Mouse (Mus musculus) embryonic facial prominence, embryonic 12.5 days (tissue): ENCODE results near the gene Styx. TPM values are rescaled to one million over a fixed set of nuclear protein-coding genes. Genes with fewer than 3 reads are reported as not detected.

Experiments used
- ATAC-seq: fragments of 200-750 bp; cut with Nextera tagmentation; 2 replicates; pipeline ENCODE4 v1.8.0; 2017; ENCODE audit not compliant: insufficient number of reproducible peaks, insufficient read depth, low FRiP score, low TSS enrichment
- H3K27ac ChIP-seq: fragments of 300-500 bp; sonication (generic); 2 replicates; pipeline ENCODE4 v1.5.1; 2016; ENCODE audit warnings: mild to moderate bottlenecking
- H3K27me3 ChIP-seq: fragments of 300-500 bp; sonication (generic); 2 replicates; pipeline ENCODE4 v1.6.1; 2016; ENCODE audit warnings: mild to moderate bottlenecking, moderate library complexity
- H3K36me3 ChIP-seq: fragments of 300-500 bp; sonication (generic); 2 replicates; pipeline ENCODE4 v1.6.1; 2016; ENCODE audit warnings: mild to moderate bottlenecking
- H3K4me1 ChIP-seq: fragments of 300-500 bp; sonication (generic); 2 replicates; pipeline ENCODE4 v1.6.1; 2016
- H3K4me2 ChIP-seq: fragments of 300-500 bp; sonication (generic); replicated peaks from 2 replicates; pipeline ENCODE4 v1.6.1; 2016; ENCODE audit warnings: mild to moderate bottlenecking, moderate library complexity
- H3K4me3 ChIP-seq: fragments of 300-500 bp; sonication (generic); 2 replicates; pipeline ENCODE4 v1.5.1; 2016; ENCODE audit warnings: mild to moderate bottlenecking
- H3K9ac ChIP-seq: fragments of 300-500 bp; sonication (generic); 2 replicates; pipeline ENCODE4 v1.6.1; 2016; ENCODE audit warnings: mild to moderate bottlenecking, moderate library complexity
- H3K9me3 ChIP-seq: fragments of 300-500 bp; sonication (generic); 2 replicates; pipeline ENCODE4 v1.6.1; 2016; ENCODE audit warnings: mild to moderate bottlenecking, moderate library complexity
- whole genome bisulfite sequencing: fragments of 180-500 bp; shearing (Covaris S2); methylation state at CpG from one replicate; pipeline ENCODE4 v1.1.7; 2016; 5-methylcytosine and 5-hydroxymethylcytosine counted together
- polyA plus RNA-seq: library from polyadenylated mRNA; unstranded; fragments of >200 nt; fragmentation: Nextera tagmentation; extraction: Ambion mirVana; gene quantifications from 2 replicates; pipeline ENCODE4 v1.2.1, GENCODE M21; 2016

The Styx gene
- 65.7 and 70.0 TPM in 2 replicates for polyA plus RNA-seq

DNA sequence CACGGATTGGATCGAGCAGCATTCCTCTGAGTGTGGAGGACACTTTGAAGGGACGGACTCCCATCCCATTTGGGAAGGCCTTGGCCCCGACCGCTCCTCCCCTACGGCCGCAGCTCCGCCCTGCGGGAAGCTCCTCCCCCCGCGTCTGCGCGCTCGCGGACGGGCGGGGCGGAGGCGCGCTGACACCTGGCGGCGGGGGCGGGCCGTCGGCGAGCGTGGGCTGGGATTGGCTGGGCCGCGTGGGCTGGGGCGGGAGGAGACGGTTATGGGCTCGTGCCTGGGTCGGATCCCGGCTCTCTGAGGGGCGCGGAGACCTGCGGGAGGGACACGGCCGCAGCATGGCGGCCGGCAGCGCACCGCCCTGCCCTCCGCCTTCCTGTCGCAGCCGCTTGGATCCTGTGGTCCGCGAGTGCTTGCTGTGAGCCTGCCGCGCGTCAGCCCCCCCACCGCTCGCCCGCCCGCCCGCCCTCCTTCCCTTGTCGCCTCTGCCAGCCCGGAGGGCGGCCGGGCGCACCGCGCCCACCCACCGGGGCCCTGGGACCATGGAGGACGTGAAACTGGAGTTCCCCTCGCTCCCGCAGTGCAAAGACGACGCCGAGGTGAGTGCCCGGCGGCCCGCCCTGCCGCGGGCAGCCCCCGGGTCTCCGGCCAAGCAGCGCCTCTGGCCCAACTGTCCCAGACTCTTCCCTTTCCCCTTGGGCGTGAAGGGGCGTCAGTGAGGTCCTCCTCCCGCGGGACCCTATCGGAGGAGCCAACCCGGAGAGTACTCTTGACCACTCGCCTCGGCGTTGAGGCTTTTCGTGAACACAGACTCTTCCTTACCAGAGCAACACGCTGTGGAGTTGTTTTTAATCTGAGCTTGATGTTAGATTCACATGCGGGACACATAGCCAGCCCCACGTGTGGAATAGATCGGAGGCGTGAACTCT lies at the start of gene Styx:
Gene Styx, plus strand, starts transcription at position 163 of the 929 bp plus-strand sequence.
- Histone ChIP-seq H3K9me3 (no peaks in the 10 kb centered on the region), H3K4me3 (peak within 1 kb of the TSS; percentile 61), H3K4me2 (peak within 1 kb of the TSS; percentile 63), H3K27me3 (no peaks in the 10 kb centered on the region), H3K9ac (peak within 1 kb of the TSS; percentile 63), H3K4me1 (peaks cover 11% of the 10 kb centered on the region; the same call in 1 of the 2 replicates), H3K27ac (peak within 1 kb of the TSS; percentile 81), H3K36me3 (peaks cover 24% of the 10 kb centered on the region)
- ATAC-seq = peak; percentile 99
- under 1% methylated on average over 68 of the region's 93 CpGs for WGBS

DNA sequence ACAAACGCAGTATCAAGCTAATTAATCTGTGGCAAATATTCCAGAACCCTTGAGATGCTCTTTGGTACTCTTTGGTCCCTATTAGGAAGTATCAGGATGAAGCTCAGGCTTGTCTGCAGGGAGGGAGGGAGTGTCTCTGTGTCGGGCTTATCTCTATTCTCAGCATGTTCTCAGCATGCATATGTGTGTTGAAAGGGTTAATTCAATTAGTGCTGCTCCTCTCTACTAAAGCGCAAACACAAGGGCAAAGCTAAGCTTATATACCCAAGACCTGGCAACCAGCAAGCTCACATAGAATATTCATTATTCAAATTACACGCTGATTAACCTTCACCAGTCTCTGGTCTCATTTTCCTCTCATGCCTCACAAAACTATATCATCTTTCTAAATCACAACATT lies 47.0 kb upstream of the Styx start:
- Histone ChIP-seq H3K36me3 (peaks cover 13% of the 10 kb centered on the region; the same call in 1 of the 2 replicates), H3K9ac (no peak overlapping the region), H3K4me1 (no peaks in the 10 kb centered on the region), H3K27ac (no peak overlapping the region), H3K27me3 (no peaks in the 10 kb centered on the region), H3K4me3 (no peak overlapping the region), H3K9me3 (no peaks in the 10 kb centered on the region), H3K4me2 (no peak overlapping the region)
- 64% methylated on average over 4 of the region's 4 CpGs for WGBS
- no peak for ATAC-seq

DNA sequence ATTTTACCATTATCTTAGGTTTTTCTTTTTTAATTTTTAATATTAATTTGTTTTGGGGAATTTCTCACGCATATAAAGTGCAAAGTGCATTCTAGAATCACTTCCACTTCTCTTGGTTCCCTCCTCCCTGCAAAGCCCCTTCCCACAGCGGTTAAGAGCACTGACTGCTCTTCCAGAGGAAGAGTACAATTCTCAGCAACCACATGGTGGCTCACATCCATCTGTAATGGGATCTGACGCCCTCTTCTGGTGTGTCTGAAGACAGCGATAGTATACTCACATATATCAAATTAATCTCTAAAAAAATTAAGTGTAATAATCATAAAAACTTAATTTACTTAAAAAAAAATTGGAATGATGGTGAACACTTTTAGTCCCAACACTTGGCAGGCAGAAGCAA lies 46.5 kb upstream of the Styx start:
- H3K4me3 ChIP-seq = no peak overlapping the region
- H3K27ac ChIP-seq = no peak overlapping the region
- H3K36me3 ChIP-seq = peaks cover 8% of the 10 kb centered on the region; the same call in 1 of the 2 replicates
- no peaks in the 10 kb centered on the region for H3K9me3 ChIP-seq
- no peaks in the 10 kb centered on the region for H3K27me3 ChIP-seq
- ATAC-seq = no peak
- 72% methylated on average over 4 of the region's 4 CpGs for WGBS
- H3K4me2 ChIP-seq = no peak overlapping the region
- no peaks in the 10 kb centered on the region for H3K4me1 ChIP-seq
- H3K9ac ChIP-seq = no peak overlapping the region

DNA sequence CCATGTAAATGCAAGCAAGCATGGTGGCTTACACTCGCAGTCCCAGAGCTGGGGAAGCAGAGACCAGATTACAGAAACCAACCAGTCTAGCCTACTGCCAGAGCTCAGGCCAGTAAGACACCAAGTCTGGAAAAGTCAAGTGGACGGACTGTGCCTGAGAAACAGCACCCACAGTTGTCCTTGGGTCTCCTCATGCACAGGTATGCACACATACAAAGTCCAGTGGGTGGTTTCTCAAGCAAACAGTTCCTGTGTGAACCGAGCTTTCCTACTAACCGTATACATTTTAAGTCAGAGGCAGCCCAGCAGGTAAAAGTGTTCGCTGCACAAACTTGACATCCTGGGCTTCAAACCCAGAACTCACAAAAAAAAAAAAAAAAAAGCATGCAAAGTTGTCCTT lies 45.0 kb upstream of the Styx start:
- Histone ChIP-seq H3K27ac (no peak overlapping the region), H3K9ac (no peak overlapping the region), H3K4me3 (no peak overlapping the region), H3K4me1 (no peaks in the 10 kb centered on the region), H3K36me3 (0 out of 2 replicates have a peak, but pooled peaks cover 3% of the 10 kb centered on the region), H3K4me2 (no peak overlapping the region), H3K9me3 (no peaks in the 10 kb centered on the region), H3K27me3 (no peaks in the 10 kb centered on the region)
- no peak for ATAC-seq
- 88% methylated on average over 5 of the region's 5 CpGs for WGBS

DNA sequence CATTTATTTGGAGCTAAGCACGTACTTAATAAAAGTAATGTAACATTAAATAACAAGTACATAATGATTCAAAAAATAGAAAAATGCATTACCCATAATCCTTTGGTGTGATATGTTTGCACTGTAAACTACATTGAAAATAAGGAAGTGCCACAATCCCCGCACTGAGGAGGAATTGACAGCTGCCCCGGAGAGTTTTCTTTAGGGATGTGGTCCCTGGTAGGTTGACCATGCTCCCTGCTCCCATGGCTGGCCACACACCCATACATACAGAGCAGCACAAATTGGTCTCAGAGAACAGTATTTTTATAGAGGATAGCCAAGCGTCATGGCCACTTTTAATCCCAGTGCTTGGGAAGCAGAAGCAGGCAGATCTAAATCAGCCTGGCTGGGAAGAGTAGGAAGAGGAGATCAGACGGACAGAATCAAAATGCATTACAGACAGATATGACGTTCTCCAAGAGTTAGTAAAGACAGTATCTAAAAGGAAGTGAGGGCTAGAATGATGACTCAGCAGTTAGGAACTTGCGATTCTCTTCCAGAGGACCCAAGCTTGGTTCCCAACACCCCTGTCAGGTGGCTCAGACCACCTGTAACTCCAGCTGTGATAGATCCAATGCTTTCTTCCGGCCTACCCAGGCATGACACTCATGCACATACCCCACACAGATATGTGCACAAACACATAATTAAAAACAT lies 43.1 kb upstream of the Styx start:
- no peak overlapping the region for H3K4me3 ChIP-seq
- no peaks in the 10 kb centered on the region for H3K9me3 ChIP-seq
- no peak for ATAC-seq
- H3K27ac ChIP-seq = no peak overlapping the region
- H3K9ac ChIP-seq = no peak overlapping the region
- no peak overlapping the region for H3K4me2 ChIP-seq
- no peaks in the 10 kb centered on the region for H3K27me3 ChIP-seq
- whole genome bisulfite sequencing = 84% methylated on average over 8 of the region's 8 CpGs
- H3K4me1 ChIP-seq = no peaks in the 10 kb centered on the region
- H3K36me3 ChIP-seq = 0 out of 2 replicates have a peak, but pooled peaks cover 3% of the 10 kb centered on the region

DNA sequence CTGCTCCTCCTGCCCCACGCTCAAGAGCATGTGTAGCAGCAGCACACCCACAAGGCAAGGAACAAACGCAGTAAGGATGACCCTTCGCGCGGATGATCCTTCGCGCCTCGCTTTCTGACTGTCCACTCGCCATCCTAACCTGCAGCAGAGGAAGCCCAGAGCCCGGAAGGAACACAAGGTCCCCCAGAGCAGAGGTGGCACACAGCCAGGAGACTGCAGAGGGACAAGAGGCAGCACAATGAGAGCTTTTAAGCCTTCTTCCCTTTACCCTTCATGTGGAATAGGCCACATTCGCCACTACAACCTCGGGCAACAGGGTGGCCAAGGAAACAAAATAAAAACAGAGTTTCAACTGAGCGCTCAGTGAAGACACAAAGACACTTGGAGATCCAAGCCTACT lies 41.2 kb upstream of the Styx start:
- 93% methylated on average over 13 of the region's 13 CpGs for WGBS
- Histone ChIP-seq H3K4me3 (no peak overlapping the region), H3K36me3 (0 out of 2 replicates have a peak, but pooled peaks cover 3% of the 10 kb centered on the region), H3K9ac (no peak overlapping the region), H3K4me2 (no peak overlapping the region), H3K9me3 (no peaks in the 10 kb centered on the region), H3K4me1 (no peaks in the 10 kb centered on the region), H3K27ac (no peak overlapping the region), H3K27me3 (no peaks in the 10 kb centered on the region)
- no peak for ATAC-seq

DNA sequence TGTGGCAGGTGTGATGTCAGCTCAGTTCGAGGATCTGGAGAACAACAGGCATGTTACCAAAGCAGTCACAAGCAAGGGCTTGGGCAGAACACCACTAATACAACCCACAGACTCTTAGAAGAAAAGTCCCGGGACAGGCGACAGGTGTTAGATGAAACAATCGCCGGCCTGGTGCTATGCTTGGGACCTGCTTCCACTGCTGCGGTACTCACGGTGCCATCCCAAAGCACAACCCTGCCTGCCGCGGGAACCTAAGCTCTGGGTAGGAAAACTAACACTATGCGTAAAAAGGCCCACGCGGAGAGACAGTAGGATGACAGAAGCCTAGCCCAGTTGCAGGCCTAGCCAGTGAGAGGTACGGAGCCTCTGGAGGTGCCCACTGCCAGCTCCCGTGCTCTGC lies 40.8 kb upstream of the Styx start:
- no peak overlapping the region for H3K9ac ChIP-seq
- H3K4me2 ChIP-seq = no peak overlapping the region
- H3K4me3 ChIP-seq = no peak overlapping the region
- H3K4me1 ChIP-seq = no peaks in the 10 kb centered on the region
- 91% methylated on average over 14 of the region's 14 CpGs for WGBS
- no peaks in the 10 kb centered on the region for H3K9me3 ChIP-seq
- 0 out of 2 replicates have a peak, but pooled peaks cover under 1% of the 10 kb centered on the region for H3K36me3 ChIP-seq
- H3K27ac ChIP-seq = no peak overlapping the region
- H3K27me3 ChIP-seq = no peaks in the 10 kb centered on the region
- ATAC-seq = no peak

DNA sequence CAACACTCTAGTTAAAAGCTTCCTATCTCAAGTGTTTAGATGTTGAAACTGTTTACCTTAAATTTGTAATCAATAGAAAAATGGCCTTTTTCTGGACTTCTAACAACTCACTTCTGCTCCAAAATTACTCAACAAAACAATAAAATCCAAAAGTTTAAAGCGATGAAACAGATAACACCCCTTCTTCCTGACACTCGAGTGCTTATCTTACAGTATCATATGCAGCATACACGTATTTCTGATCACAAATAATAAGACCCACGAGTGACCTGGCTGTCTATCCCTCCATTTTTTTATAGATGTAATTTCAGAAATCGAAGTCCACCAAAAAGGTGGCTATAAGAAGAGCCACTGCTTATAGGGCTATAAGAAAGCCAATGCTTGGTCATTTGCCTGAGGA lies 34.0 kb upstream of the Styx start:
- H3K27ac ChIP-seq = no peak overlapping the region
- ATAC-seq = no peak
- H3K9ac ChIP-seq = no peak overlapping the region
- no peaks in the 10 kb centered on the region for H3K36me3 ChIP-seq
- peak overlapping the region; percentile 72 for H3K4me2 ChIP-seq
- no peaks in the 10 kb centered on the region for H3K27me3 ChIP-seq
- H3K9me3 ChIP-seq = no peaks in the 10 kb centered on the region
- H3K4me3 ChIP-seq = peak overlapping the region; percentile 78
- 79% methylated on average over 5 of the region's 5 CpGs for WGBS
- 0 out of 2 replicates have a peak, but pooled peaks cover 7% of the 10 kb centered on the region for H3K4me1 ChIP-seq

DNA sequence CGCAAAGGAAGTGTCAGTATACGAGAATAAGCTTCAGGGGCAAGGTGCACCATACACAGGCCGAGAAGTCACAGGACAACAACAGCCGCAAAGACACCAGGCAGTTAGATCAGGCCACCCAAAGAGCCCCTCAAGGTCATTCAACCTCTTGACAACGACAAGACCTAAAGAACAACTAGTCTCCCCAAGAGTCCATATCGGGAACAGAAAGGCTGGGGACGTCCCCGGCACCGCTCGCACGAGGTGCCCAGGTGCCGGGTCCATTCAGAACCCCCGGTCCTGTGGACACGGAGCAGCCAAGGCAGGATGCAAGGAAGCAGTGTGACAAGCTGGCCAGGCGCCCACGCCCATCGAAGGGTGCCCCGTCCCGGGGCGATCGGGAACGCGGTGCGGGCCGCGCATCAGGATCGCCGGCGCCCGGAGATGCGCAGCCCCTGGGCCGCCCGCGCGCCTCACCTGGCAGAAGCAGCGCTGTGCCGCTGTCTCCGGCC lies 32.9 kb upstream of the Styx start:
- Histone ChIP-seq H3K4me2 (peak overlapping the region; percentile 72), H3K4me3 (peak overlapping the region; percentile 78), H3K9me3 (no peaks in the 10 kb centered on the region), H3K9ac (peak overlapping the region; percentile 93), H3K27ac (peak overlapping the region; percentile 86), H3K36me3 (no peaks in the 10 kb centered on the region), H3K27me3 (no peaks in the 10 kb centered on the region), H3K4me1 (0 out of 2 replicates have a peak, but pooled peaks cover 7% of the 10 kb centered on the region)
- WGBS = 0% methylated on average over 24 of the region's 38 CpGs
- peak; percentile 6 for ATAC-seq

DNA sequence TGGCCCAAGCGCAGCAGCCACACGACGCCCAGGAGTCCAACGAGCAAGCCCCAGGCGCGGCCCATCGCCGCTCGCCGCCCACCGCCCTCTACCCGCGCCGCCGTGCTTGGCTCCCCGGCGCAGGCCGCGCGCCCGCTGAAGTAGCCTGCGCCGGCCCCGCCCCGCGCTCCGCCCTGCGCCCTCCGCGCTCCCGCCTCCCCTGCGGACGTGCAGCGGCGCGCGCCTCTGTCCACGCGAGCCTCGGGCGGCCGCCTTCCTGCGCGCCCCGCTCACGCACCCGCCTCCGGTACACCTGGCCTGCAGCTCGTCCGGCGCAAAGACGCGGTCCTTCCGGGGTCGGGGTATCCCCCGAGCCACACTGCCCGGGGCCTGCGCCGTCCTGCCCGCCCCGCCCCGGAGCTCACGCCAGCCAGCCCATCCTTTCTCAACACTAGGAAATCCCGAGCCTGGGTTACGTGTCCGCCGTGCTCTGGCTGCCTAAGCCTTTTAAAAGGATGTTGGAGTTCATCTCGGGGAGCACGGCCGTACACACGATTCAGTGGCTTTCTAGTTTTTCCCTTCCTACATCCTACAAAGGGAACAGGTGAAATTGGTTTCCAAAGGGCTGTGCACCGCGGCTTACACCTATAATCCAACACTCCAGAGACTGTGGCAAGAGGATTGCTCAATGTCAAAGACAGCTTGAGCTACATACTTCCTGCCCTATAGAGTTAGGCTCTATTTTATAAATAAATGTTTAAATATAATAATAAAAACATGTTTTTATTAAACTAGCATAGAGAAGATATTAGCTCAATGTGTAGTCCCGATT lies 32.3 kb upstream of the Styx start, which contains the start of gene Ero1l:
Gene Ero1l, minus strand, starts transcription at position 346 of the 811 bp plus-strand sequence.
- peak within 1 kb of the TSS; percentile 93 for H3K9ac ChIP-seq
- 2% methylated on average over 74 of the region's 74 CpGs for WGBS

DNA sequence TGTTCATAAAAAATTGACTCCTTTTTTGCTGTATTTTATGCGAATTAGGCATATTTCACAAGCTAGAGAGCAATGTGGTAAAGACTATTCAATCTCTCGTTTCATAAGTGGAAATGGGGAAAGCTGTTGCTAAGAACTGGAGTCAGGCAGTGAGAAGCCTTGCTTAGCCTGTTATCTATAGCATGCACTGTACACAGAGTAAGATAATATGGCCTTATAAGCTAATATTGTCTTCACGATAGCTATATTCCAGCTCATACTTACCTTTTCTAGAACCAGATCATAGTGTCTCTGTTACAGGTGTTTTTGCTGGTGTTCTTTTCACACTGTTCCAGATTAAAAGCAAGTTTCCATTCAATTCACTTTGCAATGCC lies 31.7 kb upstream of the Styx start:
- Histone ChIP-seq H3K36me3 (no peaks in the 10 kb centered on the region), H3K9me3 (no peaks in the 10 kb centered on the region), H3K9ac (no peak overlapping the region), H3K27ac (no peak overlapping the region), H3K4me1 (0 out of 2 replicates have a peak, but pooled peaks cover 7% of the 10 kb centered on the region), H3K4me3 (no peak overlapping the region), H3K4me2 (no peak overlapping the region), H3K27me3 (no peaks in the 10 kb centered on the region)
- ATAC-seq = no peak
- 62% methylated on average over 3 of the region's 3 CpGs for WGBS

More for the DNA sequence above, 32.3 kb upstream of the Styx start, which contains the start of gene Ero1l:
- Histone ChIP-seq H3K36me3 (no peaks in the 10 kb centered on the region), H3K27ac (peak within 1 kb of the TSS; percentile 86), H3K4me1 (0 out of 2 replicates have a peak, but pooled peaks cover 7% of the 10 kb centered on the region), H3K4me3 (peak within 1 kb of the TSS; percentile 78), H3K27me3 (no peaks in the 10 kb centered on the region), H3K4me2 (peak within 1 kb of the TSS; percentile 72), H3K9me3 (no peaks in the 10 kb centered on the region)
- peak; percentile 93 for ATAC-seq
